Mouse (Mus musculus) CH12.LX (cell line): ENCODE measurements around the gene Gas6. TPM values are rescaled to one million over a fixed set of nuclear protein-coding genes. Genes with fewer than 3 reads are reported as not detected.

Source experiments
- DNase-seq: peaks from one replicate; pipeline ENCODE4 v3.0.0-alpha.2; 2013; ENCODE audit errors: extremely low read depth
- H3K27ac ChIP-seq: 2 replicates; pipeline ENCODE4 v1.5.1; 2012; ENCODE audit warnings: low read depth, mild to moderate bottlenecking, control low read depth, moderate library complexity; ENCODE audit not compliant: insufficient read depth
- H3K27me3 ChIP-seq: replicated peaks from 2 replicates; pipeline ENCODE3; 2012; ENCODE audit warnings: inconsistent platforms
- H3K36me3 ChIP-seq, 2 experiments: replicated peaks in 1 of 2; 2 replicates each; pipeline versions ENCODE3 to v1.6.1; 2012; ENCODE audit warnings: inconsistent platforms in 1 of 2, low read length in 1 of 2, mild to moderate bottlenecking in 1 of 2, mixed read lengths in 1 of 2, moderate library complexity in 1 of 2; ENCODE audit not compliant: control insufficient read depth in 1 of 2, insufficient read depth in 1 of 2
- H3K4me1 ChIP-seq, 2 experiments: 2 replicates each; pipeline ENCODE4 v1.6.1; 2012; ENCODE audit warnings: inconsistent platforms in 1 of 2, moderate library complexity in 1 of 2; ENCODE audit not compliant: insufficient read depth in 2 of 2, control insufficient read depth in 1 of 2
- H3K4me2 ChIP-seq: 2 replicates; pipeline ENCODE4 v1.6.1; 2012; ENCODE audit warnings: low read depth, mild to moderate bottlenecking, control low read depth; ENCODE audit not compliant: poor library complexity, insufficient read depth, severe bottlenecking
- H3K4me3 ChIP-seq, 3 experiments: fragments of 150-350 bp in 1 of 3; sonication (generic) in 1 of 3; replicated peaks in 1 of 3; 2 replicates each; pipeline versions ENCODE3 to v1.5.1; 2011 to 2012; ENCODE audit warnings: low read depth in 2 of 3, low read length in 2 of 3, mild to moderate bottlenecking in 2 of 3, moderate library complexity in 2 of 3, control low read depth in 1 of 3, improper control_type of control experiment in 1 of 3, inconsistent platforms in 1 of 3, mixed read lengths in 1 of 3; ENCODE audit not compliant: poor library complexity in 1 of 3
- H3K79me2 ChIP-seq: replicated peaks from 2 replicates; pipeline ENCODE4 v1.6.1; 2012; ENCODE audit warnings: mild to moderate bottlenecking, moderate library complexity; ENCODE audit not compliant: control insufficient read depth, poor library complexity, insufficient read depth, severe bottlenecking; ENCODE audit errors: extremely low read depth
- H3K9ac ChIP-seq: 2 replicates; pipeline ENCODE4 v1.6.1; 2012; ENCODE audit warnings: low read depth, mild to moderate bottlenecking, control low read depth, moderate library complexity; ENCODE audit not compliant: insufficient read depth
- H3K9me3 ChIP-seq: replicated peaks from 2 replicates; pipeline ENCODE3; 2012; ENCODE audit warnings: low read length, inconsistent platforms, mixed read lengths
- BHLHE40 ChIP-seq: IDR thresholded peaks from 2 replicates; pipeline ENCODE4 v1.6.1; 2011; ENCODE audit warnings: mild to moderate bottlenecking, low read depth, low read length, improper control_type of control experiment
- CHD2 ChIP-seq: IDR thresholded peaks from 2 replicates; pipeline ENCODE4 v1.6.1; 2011; ENCODE audit warnings: low read length, improper control_type of control experiment
- E2F4 ChIP-seq: IDR thresholded peaks from 2 replicates; pipeline ENCODE4 v1.6.1; 2011; ENCODE audit warnings: low read depth, low read length, improper control_type of control experiment; ENCODE audit not compliant: insufficient replicate concordance
- GABPA ChIP-seq: IDR thresholded peaks from 2 replicates; pipeline ENCODE4 v1.6.1; 2012; ENCODE audit warnings: low read depth, low read length, improper control_type of control experiment, inconsistent platforms; ENCODE audit not compliant: insufficient replicate concordance
- IRF4 ChIP-seq: IDR thresholded peaks from 2 replicates; pipeline ENCODE4 v1.6.1; 2014; ENCODE audit warnings: low read depth, mild to moderate bottlenecking, inconsistent platforms, low read length, improper control_type of control experiment
- JUND ChIP-seq: conservative IDR thresholded peaks from 2 replicates; pipeline ENCODE4 v1.6.1; 2011; ENCODE audit warnings: low read depth, low read length, improper control_type of control experiment
- MAX ChIP-seq: IDR thresholded peaks from 2 replicates; pipeline ENCODE4 v1.6.1; 2011; ENCODE audit warnings: low read length, improper control_type of control experiment
- MAZ ChIP-seq: IDR thresholded peaks from 2 replicates; pipeline ENCODE4 v1.6.1; 2012; ENCODE audit warnings: low read depth, mild to moderate bottlenecking, inconsistent platforms, low read length, improper control_type of control experiment, moderate library complexity
- MEF2A ChIP-seq: IDR thresholded peaks from 2 replicates; pipeline ENCODE4 v1.6.1; 2014; ENCODE audit warnings: low read depth, mild to moderate bottlenecking, inconsistent platforms, low read length, improper control_type of control experiment, borderline replicate concordance
- MXI1 ChIP-seq: IDR thresholded peaks from 2 replicates; pipeline ENCODE4 v1.6.1; 2011; ENCODE audit warnings: mild to moderate bottlenecking, low read depth, low read length, improper control_type of control experiment
- PAX5 ChIP-seq: IDR thresholded peaks from 2 replicates; pipeline ENCODE4 v1.6.1; 2012; ENCODE audit warnings: low read length, inconsistent platforms, mixed read lengths
- POLR2AphosphoS2 ChIP-seq: IDR thresholded peaks from 2 replicates; pipeline ENCODE4 v1.6.1; 2011; ENCODE audit warnings: low read depth, low read length, improper control_type of control experiment
- RAD21 ChIP-seq: IDR thresholded peaks from 2 replicates; pipeline ENCODE4 v1.6.1; 2011; ENCODE audit warnings: low read depth, mild to moderate bottlenecking, low read length, improper control_type of control experiment, moderate library complexity
- SIN3A ChIP-seq: IDR thresholded peaks from 2 replicates; pipeline ENCODE4 v1.6.1; 2012; ENCODE audit warnings: low read length, improper control_type of control experiment, inconsistent platforms
- SMC3 ChIP-seq: IDR thresholded peaks from 2 replicates; pipeline ENCODE4 v1.6.1; 2011; ENCODE audit warnings: low read depth, low read length, improper control_type of control experiment
- TCF12 ChIP-seq: IDR thresholded peaks from 2 replicates; pipeline ENCODE4 v1.6.1; 2014; ENCODE audit warnings: low read depth, mild to moderate bottlenecking, inconsistent platforms, low read length, improper control_type of control experiment
- ZC3H11A ChIP-seq: IDR thresholded peaks from 2 replicates; pipeline ENCODE4 v1.6.1; 2012; ENCODE audit warnings: low read depth, mild to moderate bottlenecking, inconsistent platforms, low read length, improper control_type of control experiment
- ZNF384 ChIP-seq: IDR thresholded peaks from 2 replicates; pipeline ENCODE4 v1.6.1; 2012; ENCODE audit warnings: low read depth, low read length, improper control_type of control experiment, inconsistent platforms
- dilution Hi-C: fragments of 300-500 bp; cut with MboI; formaldehyde crosslinking; loops from 2 replicates; pipeline ENCODE4 v1.14.3; 2020; ENCODE audit warnings: low sequenced_read_pairs; ENCODE audit not compliant: extremely low pct_unique_long_range_greater_than_20kb, extremely low pct_ligation_motif_present
- in situ Hi-C: fragments of 300-500 bp; cut with MboI; formaldehyde crosslinking; loops from 3 replicates; pipeline ENCODE4 v1.14.3; 2019; ENCODE audit warnings: low sequenced_read_pairs, low pct_ligation_motif_present, low pct_unique_long_range_greater_than_20kb, mixed read lengths
- polyA plus RNA-seq: library from polyadenylated mRNA; unstranded; fragments of >175 nt; gene quantifications from 2 replicates; pipeline ENCODE4 v1.2.1, GENCODE M21; 2012; ENCODE audit warnings: low read depth; ENCODE audit not compliant: insufficient read length
- total RNA-seq, 2 experiments: library from RNA; depleted of rRNA; stranded (reverse); fragments of 300-350 nt in 1 of 2; fragments of >200 nt in 1 of 2; gene quantifications; 2 replicates each; pipeline ENCODE4 v1.2.3; 2012 to 2014

The Gas6 gene
- total and polyA plus RNA-seq, 3 experiments: not detected

GRCm38 (mm10) chr8:13437531-13437930 is 56.8 kb downstream of the Gas6 start:
- in situ Hi-C loops (no loop called here), dilution Hi-C loops (no loop called here)
- Histone ChIP-seq H3K9me3 (peaks cover 5% of the 10 kb centered on the region), H3K4me1 (no peaks in the 10 kb centered on the region), H3K4me2 (no peak overlapping the region), H3K27me3 (peaks cover 98% of the 10 kb centered on the region), H3K36me3 (no peaks in the 10 kb centered on the region), H3K27ac (no peak overlapping the region), H3K9ac (no peak overlapping the region), H3K4me3 (no peak overlapping the region), H3K79me2 (no peaks in the 10 kb centered on the region)
- TF ChIP-seq SMC3 (no peak), IRF4 (no peak), TCF12 (no peak), E2F4 (no peak), GABPA (no peak), BHLHE40 (no peak), CHD2 (no peak), MEF2A (no peak), JUND (no peak), POLR2AphosphoS2 (no peak), MAZ (no peak)
- no peak for DNase-seq

- Histone ChIP-seq H3K4me1 (no peaks in the 10 kb centered on the region), H3K79me2 (no peaks in the 10 kb centered on the region), H3K9ac (no peak overlapping the region), H3K27ac (no peak overlapping the region), H3K4me3 (no peak overlapping the region), H3K36me3 (no peaks in the 10 kb centered on the region), H3K27me3 (peaks cover 93% of the 10 kb centered on the region), H3K9me3 (peaks cover 5% of the 10 kb centered on the region), H3K4me2 (no peak overlapping the region)
- in situ Hi-C loops (no loop called here), dilution Hi-C loops (no loop called here)
- no peak for DNase-seq
- no peak for TF ChIP-seq RAD21
- TF ChIP-seq MEF2A: no peak
- no peak for TF ChIP-seq JUND
- TF ChIP-seq ZC3H11A: no peak
- no peak for TF ChIP-seq MAX
- no peak for TF ChIP-seq CHD2
- no peak for TF ChIP-seq ZNF384
- no peak for TF ChIP-seq MXI1
- TF ChIP-seq PAX5: no peak
- no peak for TF ChIP-seq SIN3A
- TF ChIP-seq IRF4: no peak
Observed at GRCm38 (mm10) chr8:13436052-13436451, 58.2 kb downstream of the Gas6 start.
